Mouse (Mus musculus) midbrain, postnatal 0 days (tissue): ENCODE data around the gene R3hdm4. TPM values are rescaled to one million over a fixed set of nuclear protein-coding genes. Genes with fewer than 3 reads are reported as not detected.
"Not testable (repeated sequence)": the region's sequence is repeated elsewhere in the genome, so short reads cannot be mapped to it uniquely, and the experiment has no call there.

Experiments used
- ATAC-seq: fragments of 200-750 bp; cut with Nextera tagmentation; 2 replicates; pipeline ENCODE4 v1.8.0; 2017; ENCODE audit warnings: moderate number of reproducible peaks, mild to moderate bottlenecking, moderate TSS enrichment, moderate library complexity; ENCODE audit not compliant: low FRiP score
- DNase-seq: peaks from one replicate; pipeline ENCODE4 v3.0.0-alpha.2; 2015; ENCODE audit warnings: low spot score
- H3K27ac ChIP-seq: fragments of 300-500 bp; sonication (generic); 2 replicates; pipeline ENCODE4 v1.5.1; 2014; ENCODE audit warnings: low read depth, mild to moderate bottlenecking, low read length, mixed read lengths
- H3K27me3 ChIP-seq: fragments of 300-500 bp; sonication (generic); 2 replicates; pipeline ENCODE4 v1.6.1; 2014; ENCODE audit warnings: low read length, control low read depth, mixed read lengths; ENCODE audit not compliant: insufficient read depth
- H3K36me3 ChIP-seq: fragments of 300-500 bp; sonication (generic); 2 replicates; pipeline ENCODE4 v1.6.1; 2014; ENCODE audit warnings: low read length, control low read depth, mixed read lengths; ENCODE audit not compliant: insufficient read depth
- H3K4me1 ChIP-seq: fragments of 300-500 bp; sonication (generic); 2 replicates; pipeline ENCODE4 v1.6.1; 2014; ENCODE audit warnings: mild to moderate bottlenecking, control low read depth, antibody characterized with exemption, low read length, mixed read lengths; ENCODE audit not compliant: insufficient read depth
- H3K4me2 ChIP-seq: fragments of 300-500 bp; sonication (generic); 2 replicates; pipeline ENCODE4 v1.6.1; 2014; ENCODE audit warnings: low read depth, mild to moderate bottlenecking, low read length, mixed read lengths; ENCODE audit not compliant: poor library complexity, severe bottlenecking
- H3K4me3 ChIP-seq: fragments of 300-500 bp; sonication (generic); 2 replicates; pipeline ENCODE4 v1.5.1; 2014; ENCODE audit warnings: low read depth, mild to moderate bottlenecking, low read length, moderate library complexity
- H3K9ac ChIP-seq: fragments of 300-500 bp; sonication (generic); replicated peaks from 2 replicates; pipeline ENCODE4 v1.6.1; 2014; ENCODE audit warnings: mild to moderate bottlenecking, low read length, moderate library complexity, mixed read lengths; ENCODE audit not compliant: poor library complexity, severe bottlenecking
- H3K9me3 ChIP-seq: fragments of 300-500 bp; sonication (generic); 2 replicates; pipeline ENCODE4 v1.6.1; 2016; ENCODE audit warnings: low read length, control low read depth
- CTCF ChIP-seq: IDR thresholded peaks from 2 replicates; pipeline ENCODE4 v1.5.1; 2016; ENCODE audit warnings: antibody characterized with exemption, mild to moderate bottlenecking
- WGBS: fragments of 180-500 bp; shearing (Covaris S2); extraction: QIAGEN DNeasy Blood & Tissue Kit; methylation state at CpG from one replicate; pipeline ENCODE4 v1.1.7; 2014; 5-methylcytosine and 5-hydroxymethylcytosine counted together
- polyA plus RNA-seq: library from polyadenylated mRNA; unstranded; fragments of >200 nt; fragmentation: Nextera tagmentation; extraction: Ambion mirVana; gene quantifications from 2 replicates; pipeline ENCODE4 v1.2.1, GENCODE M21; 2015
- total RNA-seq: library from RNA; depleted of rRNA; stranded (reverse); fragments of >200 nt; gene quantifications from 2 replicates; pipeline ENCODE4 v1.2.3, GENCODE M21; 2014

Gene R3hdm4
- total and polyA plus RNA-seq, 2 experiments from 2014 or later: 118 to 301 TPM

DNA sequence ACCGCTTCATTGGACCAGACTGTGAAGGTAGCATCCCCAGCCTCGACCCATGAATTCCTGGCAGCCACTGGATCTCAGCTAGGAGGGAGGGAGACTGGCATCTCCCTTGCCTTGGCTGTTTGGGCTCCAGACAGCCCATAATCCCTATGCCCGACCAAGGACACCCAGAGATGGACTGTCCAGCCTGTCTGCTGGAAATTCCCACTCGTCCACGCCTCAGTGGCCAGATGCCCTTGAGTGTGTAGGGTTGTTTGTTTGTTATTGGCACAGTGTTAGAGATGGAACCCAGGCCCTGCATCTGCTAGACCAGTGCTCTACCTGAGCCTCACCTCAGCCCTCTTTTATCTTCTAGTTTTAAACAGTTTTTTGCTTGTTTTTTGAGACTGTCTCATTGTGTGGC, 44.3 kb upstream of the R3hdm4 start:
- Histone ChIP-seq H3K27ac (no peak overlapping the region), H3K9me3 (no peaks in the 10 kb centered on the region), H3K4me3 (no peak overlapping the region), H3K4me2 (no peak overlapping the region), H3K36me3 (peaks cover 54% of the 10 kb centered on the region), H3K27me3 (no peaks in the 10 kb centered on the region; the same call in 1 of the 2 replicates), H3K4me1 (peaks cover 4% of the 10 kb centered on the region; the same call in 1 of the 2 replicates), H3K9ac (0 out of 2 replicates have a peak overlapping the region, but pooled peaks have one; percentile 2)
- ATAC-seq: no peak
- no peak for TF ChIP-seq CTCF
- WGBS: 86% methylated on average over 5 of the region's 5 CpGs
- DNase-seq: no peak

DNA sequence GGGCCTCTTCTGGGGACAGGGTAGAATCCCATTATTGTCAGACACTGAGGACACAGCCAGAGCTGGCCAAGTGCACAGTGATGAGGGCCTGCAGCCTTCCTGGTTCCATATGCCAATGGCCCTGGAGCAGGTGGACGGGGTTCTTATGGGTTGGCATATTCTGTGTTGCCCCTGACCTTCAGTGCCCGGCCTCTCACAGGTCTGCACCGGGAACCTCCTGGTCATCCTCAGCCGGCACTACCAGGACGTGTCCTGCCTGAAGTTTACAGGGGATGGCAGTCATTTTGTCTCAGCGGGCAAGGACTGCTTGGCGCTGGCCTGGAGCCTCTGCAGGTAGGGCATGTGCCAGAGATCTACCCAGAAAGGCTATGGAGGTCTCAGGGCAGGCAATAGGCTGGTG, 43.7 kb upstream of the R3hdm4 start:
- peaks cover 4% of the 10 kb centered on the region; the same call in 1 of the 2 replicates for H3K4me1 ChIP-seq
- no peak for DNase-seq
- no peak overlapping the region for H3K27ac ChIP-seq
- no peak overlapping the region for H3K4me3 ChIP-seq
- TF ChIP-seq CTCF: no peak
- no peak for ATAC-seq
- WGBS: 95% methylated on average over 7 of the region's 7 CpGs
- peaks cover 54% of the 10 kb centered on the region for H3K36me3 ChIP-seq
- no peak overlapping the region for H3K9ac ChIP-seq
- H3K4me2 ChIP-seq: no peak overlapping the region
- no peaks in the 10 kb centered on the region for H3K9me3 ChIP-seq
- H3K27me3 ChIP-seq: no peaks in the 10 kb centered on the region; the same call in 1 of the 2 replicates

DNA sequence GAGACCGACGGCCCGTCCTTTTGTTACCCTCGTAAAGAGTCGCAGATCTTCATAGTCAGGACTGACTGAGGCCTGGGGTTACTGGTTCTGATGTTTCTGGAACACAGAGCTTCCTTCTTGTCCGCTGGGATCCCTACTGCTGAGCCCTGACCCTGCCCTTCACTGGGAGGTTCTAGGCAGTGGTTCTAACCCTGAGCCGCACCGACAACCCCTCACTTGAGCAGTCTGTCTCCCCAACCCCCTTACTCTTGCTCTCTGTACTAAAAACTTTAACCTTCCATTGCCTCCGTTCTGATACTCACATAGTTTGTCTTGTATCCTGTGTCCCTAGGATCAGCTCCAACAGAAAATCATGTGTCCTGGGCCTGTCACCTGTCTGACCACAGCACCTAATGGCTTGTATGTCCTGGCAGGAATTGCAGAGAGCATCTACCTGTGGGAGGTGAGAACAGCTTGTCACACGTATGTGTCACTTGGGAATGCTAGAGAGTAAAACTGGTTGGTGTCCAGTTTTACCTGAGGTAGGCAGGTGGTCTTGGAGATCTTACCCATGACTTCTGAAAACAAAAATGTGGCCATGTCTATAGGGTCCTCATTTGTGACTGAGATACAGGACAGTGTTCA, 39.8 kb upstream of the R3hdm4 start:
- H3K4me1 ChIP-seq: peaks cover 4% of the 10 kb centered on the region; the same call in 1 of the 2 replicates
- no peaks in the 10 kb centered on the region for H3K27me3 ChIP-seq
- no peak for TF ChIP-seq CTCF
- no peaks in the 10 kb centered on the region for H3K9me3 ChIP-seq
- peak overlapping the region; percentile 77 for H3K4me3 ChIP-seq
- ATAC-seq (no peak), DNase-seq (no peak)
- H3K27ac ChIP-seq: peak overlapping the region; percentile 70; the same call in 1 of the 2 replicates
- peaks cover 26% of the 10 kb centered on the region for H3K36me3 ChIP-seq
- H3K4me2 ChIP-seq: peak overlapping the region; percentile 83
- H3K9ac ChIP-seq: peak overlapping the region; percentile 77
- WGBS: 17% methylated on average over 10 of the region's 10 CpGs

DNA sequence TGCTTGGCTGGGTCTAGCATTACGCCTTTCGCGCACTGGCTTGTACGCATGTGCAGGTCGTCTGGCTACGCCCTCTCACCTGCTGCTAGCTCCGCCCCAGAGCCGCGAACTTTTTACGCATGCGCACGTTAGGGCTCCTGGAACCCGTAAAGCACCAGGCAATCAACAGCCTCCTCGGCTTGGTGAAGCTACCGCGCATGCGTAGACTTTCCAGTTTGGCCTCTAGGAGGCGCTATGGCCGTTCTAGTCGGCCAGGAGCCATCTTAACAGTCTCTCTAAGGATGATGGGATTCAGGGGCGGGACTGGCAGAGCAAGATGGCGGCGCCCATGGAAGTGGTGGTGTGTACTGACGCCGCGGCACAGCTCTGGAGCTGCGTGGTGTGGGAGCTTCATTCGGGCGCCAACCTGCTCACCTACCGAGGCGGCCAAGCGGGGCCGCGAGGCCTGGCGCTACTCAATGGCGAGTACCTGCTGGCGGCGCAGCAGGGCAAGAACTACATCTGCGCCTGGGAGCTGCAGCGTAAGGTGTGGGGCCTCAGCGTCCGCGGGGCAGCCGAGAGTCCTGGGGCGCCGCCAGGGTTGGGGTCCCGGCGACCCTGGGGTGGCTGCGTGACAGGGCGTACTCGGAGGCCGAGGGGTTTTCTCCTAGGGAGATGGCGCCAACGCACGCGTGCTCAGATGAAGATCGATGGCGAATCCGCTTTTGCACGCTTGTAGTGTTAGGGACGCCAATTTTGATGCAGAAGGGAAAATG, 39.0 kb upstream of the R3hdm4 start, which contains the start of gene Wdr18:
TSS of gene Wdr18 (plus strand) at position 306 of the 755 bp plus-strand sequence.
- peak; percentile 99 for DNase-seq
- Histone ChIP-seq H3K4me2 (peak within 1 kb of the TSS; percentile 83), H3K36me3 (peaks cover 18% of the 10 kb centered on the region), H3K4me1 (peaks cover 4% of the 10 kb centered on the region; the same call in 1 of the 2 replicates), H3K27me3 (no peaks in the 10 kb centered on the region), H3K9me3 (no peaks in the 10 kb centered on the region), H3K9ac (peak within 1 kb of the TSS; percentile 77), H3K27ac (peak within 1 kb of the TSS; percentile 70), H3K4me3 (peak within 1 kb of the TSS; percentile 77)
- ATAC-seq: peak; percentile 94
- TF ChIP-seq CTCF: peak; percentile 100
- under 1% methylated on average over 61 of the region's 61 CpGs for WGBS

DNA sequence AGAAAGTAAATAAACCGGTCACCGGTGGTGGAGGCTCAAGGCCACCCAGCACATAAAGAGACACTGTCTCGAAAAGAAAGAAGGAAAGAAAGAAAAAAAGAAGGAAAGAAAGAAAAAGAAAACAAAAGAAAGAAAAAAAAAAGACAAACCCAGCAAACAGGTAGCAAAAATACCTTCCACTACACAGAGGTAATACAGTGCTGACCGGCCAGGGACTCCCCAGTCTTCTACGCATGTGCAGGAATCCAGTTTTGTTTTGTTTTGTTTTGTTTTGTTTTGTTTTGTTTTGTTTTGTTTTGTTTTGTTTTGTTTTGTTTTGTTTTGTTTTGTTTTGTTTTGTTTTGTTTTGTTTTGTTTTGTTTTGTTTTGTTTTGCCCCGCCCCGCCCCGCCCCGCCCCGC, 38.4 kb upstream of the R3hdm4 start:
- 34% methylated on average over 10 of the region's 10 CpGs for WGBS
- not testable (repeated sequence) for H3K9ac ChIP-seq, H3K9me3 ChIP-seq, DNase-seq, H3K4me1 ChIP-seq, H3K27ac ChIP-seq, ATAC-seq, H3K27me3 ChIP-seq
- H3K36me3 ChIP-seq: peaks cover 12% of the 10 kb centered on the region
- H3K4me3 ChIP-seq: peak overlapping the region; percentile 77; the same call in 1 of the 2 replicates
- peak overlapping the region; percentile 83 for H3K4me2 ChIP-seq
